In the genomic region with DNA sequence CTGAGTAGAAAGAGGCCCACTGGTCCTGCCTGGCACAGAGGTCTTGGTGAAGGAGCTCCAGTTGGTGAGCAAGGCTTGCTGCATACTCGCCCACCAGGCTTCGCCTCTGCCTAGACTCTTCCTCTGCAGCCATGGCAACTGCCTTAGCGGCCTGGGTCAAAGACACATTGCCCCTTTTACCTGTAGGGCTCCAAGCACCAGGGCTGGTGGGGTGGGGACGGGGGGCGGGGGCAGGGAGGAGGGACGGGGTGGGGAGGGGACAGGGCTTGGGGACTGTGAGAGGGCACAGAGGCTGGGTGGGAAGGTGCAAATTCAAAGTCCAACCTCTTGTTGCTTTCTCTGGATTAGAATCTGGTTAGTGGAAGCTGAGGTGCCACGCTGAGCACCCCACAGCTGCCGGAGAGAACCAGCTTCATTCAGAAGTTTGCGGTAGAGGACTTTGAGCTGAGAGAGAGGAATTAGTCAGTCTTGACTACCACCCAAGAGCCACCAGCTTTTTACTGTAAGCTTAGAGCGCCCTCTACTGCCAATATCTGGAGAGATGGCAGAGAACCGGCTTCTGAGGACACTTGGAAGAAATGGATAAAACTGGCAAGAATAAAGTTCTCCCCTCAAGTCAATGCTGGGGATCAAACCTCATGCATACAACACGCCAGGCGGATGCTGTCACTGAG, we compare ENCODE assay signal across 9 mouse cellular contexts. TPM values are rescaled to one million over a fixed set of nuclear protein-coding genes. Genes with fewer than 3 reads are reported as not detected.
DNase-seq lines count a peak whose midpoint lies in the region; ATAC-seq and TF ChIP-seq lines count a peak whose summit lies in the region.
"Had no signal": no experiment of that assay in that cellular context is flagged by ENCODE, and none has a peak within 500 bp of the region (broad histone marks: within the 10 kb centered on the region; RNA-seq: fewer than 3 reads in every experiment).

No protein-coding gene starts in this region.

- peak; percentile 22; the same call in 1 of the 2 replicates for ATAC-seq in embryonic facial prominence, embryonic 15.5 days (ENCODE audit: insufficient number of reproducible peaks, low FRiP score, low TSS enrichment, low read depth)
- ATAC-seq in heart, embryonic 14.5 days (ENCODE audit: insufficient number of reproducible peaks, insufficient read depth, low FRiP score, low read depth) = no peak
- peak; percentile 71 for ATAC-seq in kidney, postnatal 0 days (replicated peaks; ENCODE audit: low FRiP score, low read depth)
- ATAC-seq in neural tube, embryonic 11.5 days (ENCODE audit: insufficient read depth, low FRiP score, low TSS enrichment) = no peak

- TF ChIP-seq EP300 in CH12.LX (IDR thresholded peaks at IDR 0.05; ENCODE audit: low read length) = no peak

- dilution Hi-C loops in CH12.LX (cut with MboI; ENCODE audit: extremely low pct_ligation_motif_present, extremely low pct_unique_long_range_greater_than_20kb, low sequenced_read_pairs) = no loop called here

- no peak overlapping the region for H3K9ac ChIP-seq in CH12.LX (ENCODE audit: insufficient read depth, low read depth)
- H3K9ac ChIP-seq in embryonic facial prominence, embryonic 15.5 days = no peak overlapping the region
- no peak overlapping the region for H3K9ac ChIP-seq in heart, embryonic 14.5 days (ENCODE audit: low read length)
- H3K9ac ChIP-seq in kidney, postnatal 0 days (ENCODE audit: low read depth, low read length) = no peak overlapping the region
- H3K9ac ChIP-seq in neural tube, embryonic 11.5 days (ENCODE audit: low read length) = no peak overlapping the region

- no peaks in the 10 kb centered on the region for H3K4me1 ChIP-seq in CH12.LX (ENCODE audit: control insufficient read depth in 1 of 2, insufficient read depth in 2 of 2)
- peaks cover 6% of the 10 kb centered on the region for H3K4me1 ChIP-seq in embryonic facial prominence, embryonic 15.5 days
- no peaks in the 10 kb centered on the region for H3K4me1 ChIP-seq in heart, embryonic 14.5 days (ENCODE audit: control insufficient read depth in 2 of 2, insufficient read depth in 2 of 2, low read length in 2 of 2)
- H3K4me1 ChIP-seq in kidney, postnatal 0 days (replicated peaks; ENCODE audit: insufficient read depth, low read length) = no peaks in the 10 kb centered on the region
- no peaks in the 10 kb centered on the region for H3K4me1 ChIP-seq in neural tube, embryonic 11.5 days (ENCODE audit: control insufficient read depth, insufficient read depth, low read length)

- no peaks in the 10 kb centered on the region for H3K79me2 ChIP-seq in CH12.LX (replicated peaks; ENCODE audit: control insufficient read depth, extremely low read depth, insufficient read depth, poor library complexity, severe bottlenecking)

- H3K36me3 ChIP-seq in CH12.LX (replicated peaks in 1 of 2; ENCODE audit: control insufficient read depth in 1 of 2, insufficient read depth in 1 of 2, low read length in 1 of 2) = peaks cover 0 to 7% of the 10 kb centered on the region in 2 experiments
- H3K36me3 ChIP-seq in embryonic facial prominence, embryonic 15.5 days = no peaks in the 10 kb centered on the region
- H3K36me3 ChIP-seq in heart, embryonic 14.5 days (ENCODE audit: control insufficient read depth, insufficient read depth, low read length) = no peaks in the 10 kb centered on the region
- no peaks in the 10 kb centered on the region for H3K36me3 ChIP-seq in kidney, postnatal 0 days (ENCODE audit: insufficient read depth, low read length)
- H3K36me3 ChIP-seq in neural tube, embryonic 11.5 days (ENCODE audit: control insufficient read depth, insufficient read depth, low read length) = no peaks in the 10 kb centered on the region

- H3K27me3 ChIP-seq in CH12.LX (replicated peaks) = no peaks in the 10 kb centered on the region
- no peaks in the 10 kb centered on the region for H3K27me3 ChIP-seq in embryonic facial prominence, embryonic 15.5 days
- peaks cover 4% of the 10 kb centered on the region; the same call in 1 of the 2 replicates for H3K27me3 ChIP-seq in heart, embryonic 14.5 days (ENCODE audit: control insufficient read depth, insufficient read depth, low read length)
- no peaks in the 10 kb centered on the region for H3K27me3 ChIP-seq in kidney, postnatal 0 days (ENCODE audit: insufficient read depth, low read length)
- no peaks in the 10 kb centered on the region for H3K27me3 ChIP-seq in neural tube, embryonic 11.5 days (ENCODE audit: control insufficient read depth, insufficient read depth, low read length)

- peak; percentile 69 to 85 for TF ChIP-seq CTCF in CH12.LX (conservative IDR thresholded peaks at IDR 0.05 in 1 of 2, IDR thresholded peaks at IDR 0.05 in 1 of 2; ENCODE audit: low read depth in 2 of 2, low read length in 2 of 2)
- TF ChIP-seq CTCF in kidney, postnatal 0 days (IDR thresholded peaks at IDR 0.05; ENCODE audit: low read depth) = peak; percentile 89

- no peak overlapping the region for H3K4me2 ChIP-seq in CH12.LX (ENCODE audit: insufficient read depth, low read depth, poor library complexity, severe bottlenecking)
- peak overlapping the region; percentile 34; the same call in 1 of the 2 replicates for H3K4me2 ChIP-seq in embryonic facial prominence, embryonic 15.5 days (replicated peaks)
- H3K4me2 ChIP-seq in heart, embryonic 14.5 days (ENCODE audit: low read length) = peak overlapping the region; percentile 19; the same call in 1 of the 2 replicates
- H3K4me2 ChIP-seq in kidney, postnatal 0 days (ENCODE audit: low read length) = peak overlapping the region; percentile 37
- H3K4me2 ChIP-seq in neural tube, embryonic 11.5 days (ENCODE audit: low read depth) = no peak overlapping the region

- DNase-seq in CH12.LX (ENCODE audit: extremely low read depth) (peak; percentile 72), liver (peak; percentile 59)
- DNase-seq in adrenal gland, postnatal 14 days = peak; percentile 76
- DNase-seq in kidney, postnatal 0 days (ENCODE audit: low spot score) = peak; percentile 93
- DNase-seq in neural tube, embryonic 11.5 days (ENCODE audit: low spot score) = peak; percentile 76
- peak; percentile 70 for DNase-seq in thymus, postnatal 4 days

- in situ Hi-C loops in CH12.LX (cut with MboI; ENCODE audit: low pct_ligation_motif_present, low pct_unique_long_range_greater_than_20kb, low sequenced_read_pairs) = loop anchor here (25.0 kb wide), 2 partner anchors 610 to 760 kb away; partner anchors contain the start of gene Arhgap20

- TF ChIP-seq RAD21 in CH12.LX (IDR thresholded peaks at IDR 0.05; ENCODE audit: low read depth, low read length) = peak; percentile 93

- no peak for TF ChIP-seq POLR2A in CH12.LX (IDR thresholded peaks at IDR 0.05; ENCODE audit: low read depth, low read length)

- H3K27ac ChIP-seq in CH12.LX (ENCODE audit: insufficient read depth, low read depth) = no peak overlapping the region
- no peak overlapping the region for H3K27ac ChIP-seq in embryonic facial prominence, embryonic 15.5 days (replicated peaks)
- no peak overlapping the region for H3K27ac ChIP-seq in heart, embryonic 14.5 days (replicated peaks in 1 of 2; ENCODE audit: control insufficient read depth in 1 of 2, insufficient read depth in 1 of 2, low read depth in 2 of 2, low read length in 2 of 2)
- no peak overlapping the region for H3K27ac ChIP-seq in kidney, postnatal 0 days
- H3K27ac ChIP-seq in neural tube, embryonic 11.5 days (ENCODE audit: low read depth, low read length) = no peak overlapping the region

- H3K4me3 ChIP-seq in CH12.LX (replicated peaks in 1 of 3; ENCODE audit: low read depth in 2 of 3, low read length in 2 of 3, poor library complexity in 1 of 3) = no peak overlapping the region
- no peak overlapping the region for H3K4me3 ChIP-seq in embryonic facial prominence, embryonic 15.5 days (replicated peaks)
- H3K4me3 ChIP-seq in heart, embryonic 14.5 days (ENCODE audit: control insufficient read depth in 1 of 2, insufficient read depth in 1 of 2, low read depth in 1 of 2, low read length in 2 of 2) = no peak overlapping the region
- no peak overlapping the region for H3K4me3 ChIP-seq in kidney, postnatal 0 days (replicated peaks; ENCODE audit: low read depth, low read length)
- no peak overlapping the region for H3K4me3 ChIP-seq in neural tube, embryonic 11.5 days (ENCODE audit: low read depth, low read length)

- H3K9me3 ChIP-seq in CH12.LX (replicated peaks; ENCODE audit: low read length) = no peaks in the 10 kb centered on the region
- no peaks in the 10 kb centered on the region for H3K9me3 ChIP-seq in embryonic facial prominence, embryonic 15.5 days (replicated peaks)
- no peaks in the 10 kb centered on the region for H3K9me3 ChIP-seq in heart, embryonic 14.5 days (ENCODE audit: control insufficient read depth, low read length)
- no peaks in the 10 kb centered on the region for H3K9me3 ChIP-seq in kidney, postnatal 0 days (replicated peaks; ENCODE audit: low read length)
- no peaks in the 10 kb centered on the region for H3K9me3 ChIP-seq in neural tube, embryonic 11.5 days (ENCODE audit: control insufficient read depth, low read length)

- 18% methylated on average over 12 of the region's 13 CpGs for whole genome bisulfite sequencing in embryonic facial prominence, embryonic 15.5 days
- WGBS in heart, embryonic 14.5 days = 14% methylated on average over 13 of the region's 13 CpGs
- 15% methylated on average over 12 of the region's 13 CpGs for WGBS in kidney, postnatal 0 days
- WGBS in neural tube, embryonic 11.5 days = 18% methylated on average over 13 of the region's 13 CpGs

TF ChIP-seq in CH12.LX, 34 proteins besides CTCF, POLR2A, EP300 and RAD21 (continues in another document):
- TF ChIP-seq CHD1 (IDR thresholded peaks at IDR 0.05; ENCODE audit: low read depth, low read length) (no peak), ZC3H11A (IDR thresholded peaks at IDR 0.05; ENCODE audit: low read depth, low read length) (peak; percentile 30; the same call in 1 of the 2 replicates), ELF1 (IDR thresholded peaks at IDR 0.05; ENCODE audit: low read depth, low read length) (no peak)

RNA-seq across cellular contexts. Expression of gene Gm32742, which starts 13.1 kb away (rescaled TPM):
- total RNA-seq in CH12.LX (2012; rRNA removed) (0.38 and 0.42 TPM in 2 replicates), CH12.LX (2014; rRNA removed) (0.23 TPM in 2 replicates)
- 0.74 and 0.77 TPM in 2 replicates for polyA plus RNA-seq in CH12.LX (2012; ENCODE audit: insufficient read length, low read depth)
- total RNA-seq in adrenal gland, postnatal 14 days (2021) = not detected in 2 replicates
- 0.17 and 0.27 TPM in 2 replicates for polyA plus RNA-seq in embryonic facial prominence, embryonic 15.5 days (2015; fragmentation: Nextera tagmentation; extraction: Ambion mirVana)
- not detected in 2 replicates for polyA plus RNA-seq in heart, embryonic 14.5 days (2014; fragmentation: Nextera tagmentation; extraction: Ambion mirVana)
- polyA plus RNA-seq in kidney, postnatal 0 days (2015; fragmentation: Nextera tagmentation; extraction: Ambion mirVana) = not detected in 2 replicates
- polyA plus RNA-seq in neural tube, embryonic 11.5 days (2014; fragmentation: Nextera tagmentation; extraction: Ambion mirVana) = not detected in 2 replicates
- polyA plus RNA-seq: liver, embryonic 16.5 days had no signal

RNA-seq across cellular contexts. Expression of gene 4833427G06Rik, which starts 50.3 kb away (rescaled TPM):
- 0.25 and 0.29 TPM in 2 replicates for total RNA-seq in CH12.LX (2012; rRNA removed)
- not detected in 2 replicates for total RNA-seq in CH12.LX (2014; rRNA removed)
- polyA plus RNA-seq in CH12.LX (2012; ENCODE audit: insufficient read length, low read depth) = not detected in 2 replicates
- not detected in 2 replicates for total RNA-seq in adrenal gland, postnatal 14 days (2021)
- 3.9 and 12.7 TPM in 2 replicates for polyA plus RNA-seq in embryonic facial prominence, embryonic 15.5 days (2015; fragmentation: Nextera tagmentation; extraction: Ambion mirVana)
- not detected in 2 replicates for polyA plus RNA-seq in heart, embryonic 14.5 days (2014; fragmentation: Nextera tagmentation; extraction: Ambion mirVana)
- 0.14 TPM in 1 of 2 replicates, not detected in the other for polyA plus RNA-seq in kidney, postnatal 0 days (2015; fragmentation: Nextera tagmentation; extraction: Ambion mirVana)
- polyA plus RNA-seq in neural tube, embryonic 11.5 days (2014; fragmentation: Nextera tagmentation; extraction: Ambion mirVana) = not detected in 2 replicates
- polyA plus RNA-seq: liver, embryonic 16.5 days had no signal

Comparison
In these comparisons a context has a peak if more than half of its experiments do, and no peak if none do; other contexts are left out.
1. H3K4me2 ChIP-seq: peak in embryonic facial prominence, embryonic 15.5 days (single experiment), heart, embryonic 14.5 days (single experiment) and kidney, postnatal 0 days (single experiment); none in CH12.LX (single experiment) and neural tube, embryonic 11.5 days (single experiment).
2. ATAC-seq: peak in embryonic facial prominence, embryonic 15.5 days (single experiment) and kidney, postnatal 0 days (single experiment); none in heart, embryonic 14.5 days (single experiment) and neural tube, embryonic 11.5 days (single experiment).
3. Peak in every context shown above with its lines, with median percentiles within 50 percentile points of each other: DNase-seq.